Mouse (Mus musculus) lung, postnatal 4 days (tissue): ENCODE results near the gene Ltf.
A peak's percentile ranks its signal among the peaks of the same experiment; 100 is the strongest.

Experiments used
- DNase-seq, 2 experiments: peaks; one replicate each; pipeline ENCODE4 v3.0.0; 2021

The Ltf gene

DNA sequence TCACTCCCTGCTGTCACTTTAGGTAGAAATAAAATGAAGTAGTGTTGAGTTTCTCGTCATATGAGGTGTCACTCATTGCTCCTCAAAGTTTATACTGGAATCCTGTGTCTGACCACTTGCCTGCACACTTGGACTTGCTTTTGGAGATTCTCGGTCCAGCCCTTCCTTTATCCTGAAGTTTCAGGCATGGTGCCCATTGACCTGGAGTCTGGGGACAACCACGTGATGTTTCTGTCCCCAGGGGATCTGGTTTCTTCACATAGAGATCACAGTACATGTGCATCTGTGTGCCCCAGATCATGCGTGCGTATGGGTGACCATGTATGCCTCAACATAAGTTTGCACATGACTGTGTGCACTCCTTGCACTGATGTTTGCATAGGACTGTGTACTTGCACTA is 23.2 kb downstream of the Ltf start:
- no peak for DNase-seq

GRCm38 (mm10) chr9:111046222-111046621 is 27.2 kb downstream of the Ltf start:
- no peak for DNase-seq

DNA sequence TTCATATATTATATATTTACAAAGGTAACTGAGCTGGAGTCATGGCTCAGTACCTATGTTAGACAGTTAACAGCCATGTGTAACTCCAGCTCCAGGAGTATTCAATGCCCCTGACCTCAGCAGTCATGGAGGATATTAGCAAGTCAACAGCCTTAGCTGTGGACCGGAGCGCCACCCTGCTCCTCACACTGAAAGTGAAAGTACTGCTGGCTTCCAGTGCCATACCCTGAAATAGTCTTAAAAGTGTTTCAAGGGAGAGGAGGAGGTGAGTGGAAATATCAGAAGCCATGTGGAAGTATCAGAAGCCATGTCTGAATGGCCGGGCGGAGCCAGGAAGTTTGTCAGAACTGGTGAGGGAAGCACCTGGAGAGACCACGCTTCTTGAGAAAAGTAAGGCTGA is 28.2 kb downstream of the Ltf start:
- no peak for DNase-seq

- no peak for DNase-seq
These were observed 29.4 kb downstream of the Ltf start for GRCm38 (mm10) chr9:111048452-111048851.

DNA sequence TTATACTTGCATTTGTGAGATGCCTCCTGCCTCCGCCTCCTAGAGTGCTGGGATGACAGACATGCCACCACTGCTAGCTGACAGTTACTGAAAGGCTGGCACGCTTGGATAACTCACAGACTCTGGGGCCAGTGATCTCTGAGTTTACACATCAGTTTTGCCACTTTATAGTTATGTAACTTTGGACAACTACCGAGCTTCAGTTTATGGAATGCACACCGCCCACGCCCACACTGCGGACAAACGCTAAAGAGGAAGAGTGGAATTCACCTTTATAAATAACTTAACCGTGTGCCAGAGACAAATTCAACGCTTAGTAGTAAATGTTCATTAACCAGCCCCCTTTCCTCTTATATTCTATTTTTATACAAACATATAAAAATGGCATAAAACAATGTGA is 35.9 kb downstream of the Ltf start:
- DNase-seq: peak in 1 of 2 experiments; percentile 35

DNA sequence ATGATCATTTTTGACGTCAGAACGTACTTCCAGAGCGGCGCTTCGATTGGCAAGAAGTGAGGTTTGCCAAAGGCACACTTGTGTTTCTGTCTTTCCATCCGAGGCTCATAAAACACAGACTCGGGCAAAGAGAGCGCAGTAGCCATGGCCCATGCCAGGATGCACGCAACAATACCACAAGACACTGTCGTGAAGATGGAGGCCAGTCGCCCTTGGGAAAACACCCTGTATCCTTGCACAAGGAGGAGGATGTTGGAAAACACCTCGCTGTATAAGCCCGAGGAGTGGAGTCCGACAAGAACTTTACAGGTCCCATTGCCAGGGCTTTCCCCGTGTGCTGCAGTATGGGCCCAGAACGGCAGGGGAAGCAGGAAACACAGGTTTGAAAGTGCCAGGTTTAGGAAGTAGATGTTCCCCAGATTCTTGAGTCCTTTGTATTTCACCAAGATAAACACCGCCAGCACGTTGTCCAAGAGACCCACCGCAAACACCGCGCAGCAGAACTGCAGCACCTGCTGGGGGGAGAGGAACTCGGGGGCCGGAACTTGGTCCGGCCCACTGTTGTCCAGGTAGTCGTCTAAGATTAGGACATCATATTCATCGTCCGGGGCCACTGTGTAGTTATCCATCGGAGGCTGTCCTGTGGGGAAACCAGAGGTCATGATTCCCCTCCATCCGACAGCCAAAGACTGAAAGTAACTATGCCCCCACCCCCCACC is 36.9 kb downstream of the Ltf start:
- no peak for DNase-seq

DNA sequence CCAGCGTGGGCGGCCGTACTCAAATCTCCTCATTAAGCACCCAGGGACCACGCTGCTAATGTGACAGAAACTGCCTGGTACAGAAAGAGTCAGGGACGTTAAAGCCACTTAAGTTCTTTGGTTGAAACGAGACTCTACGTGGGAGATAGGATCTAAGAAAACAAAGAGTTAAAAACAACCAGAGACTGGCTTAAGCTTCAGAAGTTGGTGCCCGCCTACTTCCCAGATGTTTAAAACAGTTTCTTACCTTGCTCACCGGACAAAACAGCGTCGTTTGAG is 37.4 kb downstream of the Ltf start:
- no peak for DNase-seq

- peak; percentile 68 to 73 for DNase-seq
These were observed 37.9 kb downstream of the Ltf start, which contains the start of gene Ccrl2 for GRCm38 (mm10) chr9:111056798-111057543. Gene Ccrl2, minus strand, starts transcription at chr9:111057519.

DNA sequence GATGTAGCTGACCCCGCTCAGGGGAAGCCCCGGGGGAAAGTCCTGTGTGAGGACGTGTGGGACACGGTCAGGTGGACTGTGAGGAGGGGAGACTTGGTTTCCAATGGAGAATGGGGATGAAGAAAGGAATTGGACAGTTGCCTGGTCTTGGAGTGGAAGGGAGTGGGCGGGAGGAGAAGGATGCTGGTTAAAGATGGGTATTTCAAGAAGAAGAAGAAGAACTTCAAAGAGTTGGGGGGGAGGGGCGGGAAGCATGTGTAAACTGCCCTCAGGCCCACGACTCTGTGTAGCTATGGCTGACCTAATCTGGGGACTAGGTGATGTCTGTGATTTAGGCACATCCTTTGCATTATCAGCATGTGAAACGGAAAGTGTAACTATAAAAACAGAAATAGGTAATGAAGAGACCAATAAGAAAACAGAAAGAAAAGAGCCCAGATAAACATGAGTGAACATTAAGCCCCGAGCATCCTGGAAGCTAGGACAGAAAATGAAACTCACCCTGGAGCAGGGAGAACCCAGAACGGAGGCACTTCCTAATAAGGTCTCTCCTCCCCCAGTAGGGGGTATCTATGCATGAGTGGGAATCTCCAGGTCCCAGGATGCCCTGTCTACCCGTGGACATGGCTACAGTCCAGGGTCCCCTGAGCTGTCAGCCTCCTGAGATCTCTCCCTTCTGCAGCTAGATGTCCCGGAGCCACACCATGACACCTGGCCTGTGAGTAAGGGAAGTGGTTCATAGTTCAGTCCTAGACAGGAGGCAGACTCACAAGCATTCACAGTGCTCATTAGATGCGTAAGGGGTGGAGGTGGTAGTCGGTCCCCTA is 38.7 kb downstream of the Ltf start:
- DNase-seq: no peak

DNA sequence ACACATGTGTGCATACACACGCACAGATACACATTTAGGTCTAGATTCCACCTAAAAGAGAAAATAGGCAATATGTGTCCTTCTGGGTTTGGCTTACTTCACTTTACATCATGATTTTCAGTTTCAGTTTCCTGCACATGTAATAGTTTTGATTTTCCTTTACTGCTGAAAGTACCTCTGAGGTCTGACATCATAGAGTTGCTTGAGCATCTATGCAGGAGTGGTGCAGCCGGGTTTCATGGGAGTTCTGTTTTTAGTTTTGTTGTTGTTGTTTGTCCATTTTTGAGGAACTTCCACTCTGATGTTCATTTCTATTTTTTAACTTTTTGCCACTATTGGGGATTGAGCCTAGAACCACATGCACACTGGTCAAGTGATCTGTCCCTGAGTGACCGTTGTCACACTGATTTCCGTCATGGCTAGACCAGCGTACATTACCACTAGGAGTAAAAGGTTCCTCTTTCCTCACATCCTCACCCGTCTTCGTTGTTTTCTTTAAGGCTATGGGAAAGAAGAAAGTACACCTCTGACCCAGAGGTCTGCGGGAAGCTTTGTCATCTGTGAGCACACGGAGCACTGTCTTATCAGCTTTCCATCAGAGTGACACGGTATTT is 40.0 kb downstream of the Ltf start:
- no peak for DNase-seq

- DNase-seq: no peak
These were observed 43.8 kb downstream of the Ltf start for GRCm38 (mm10) chr9:111062840-111063239.

GRCm38 (mm10) chr9:111067052-111067451 is 48.0 kb downstream of the Ltf start:
- DNase-seq: no peak

GRCm38 (mm10) chr9:111070546-111070961 is 51.5 kb downstream of the Ltf start:
- DNase-seq: peak; percentile 54 to 76

- peak; percentile 48 to 72 for DNase-seq
These were observed 53.1 kb downstream of the Ltf start for GRCm38 (mm10) chr9:111072175-111072574.

- DNase-seq: no peak
These were observed 53.9 kb downstream of the Ltf start for GRCm38 (mm10) chr9:111072971-111073370.

DNA sequence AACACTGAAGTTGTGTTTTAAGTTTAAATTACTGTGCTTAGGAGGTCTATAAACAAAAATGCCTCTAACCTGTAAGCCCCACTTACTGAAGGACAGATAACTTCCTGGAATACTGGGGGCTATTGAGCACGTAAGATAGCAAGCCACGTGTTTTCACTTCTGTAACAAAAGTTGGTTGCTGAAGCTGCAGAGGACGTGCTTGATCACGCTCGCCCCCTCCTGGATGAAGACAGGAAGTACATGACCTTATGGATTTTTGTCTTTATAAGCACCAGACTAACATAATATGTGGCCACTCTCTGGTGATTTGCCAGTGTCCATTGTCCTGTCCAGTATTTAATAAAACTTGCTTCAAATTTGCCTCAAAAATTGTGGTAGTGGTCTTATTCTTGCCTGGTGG is 58.7 kb downstream of the Ltf start:
- no peak for DNase-seq

DNA sequence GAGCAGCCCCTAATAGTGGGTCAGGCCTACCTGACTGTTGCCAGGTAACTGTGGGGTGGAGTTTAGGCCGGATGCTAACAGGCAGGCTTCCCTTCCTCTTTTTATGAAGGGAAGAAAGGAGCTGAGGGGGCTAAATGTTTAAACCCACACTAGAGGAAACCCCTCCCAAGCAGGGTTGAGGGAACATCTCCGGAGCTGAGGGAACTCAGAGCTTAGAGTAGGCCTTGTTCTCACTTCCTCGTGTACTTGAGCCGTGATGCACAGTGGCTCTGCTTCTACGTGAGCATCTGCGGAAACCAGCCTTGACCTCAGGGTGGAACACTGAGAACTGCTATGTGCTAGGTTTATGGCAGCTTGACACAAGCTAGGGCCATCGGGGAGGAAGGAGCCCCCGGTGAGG is 61.7 kb downstream of the Ltf start:
- no peak for DNase-seq

GRCm38 (mm10) chr9:111081765-111082164 is 62.7 kb downstream of the Ltf start:
- no peak for DNase-seq

DNA sequence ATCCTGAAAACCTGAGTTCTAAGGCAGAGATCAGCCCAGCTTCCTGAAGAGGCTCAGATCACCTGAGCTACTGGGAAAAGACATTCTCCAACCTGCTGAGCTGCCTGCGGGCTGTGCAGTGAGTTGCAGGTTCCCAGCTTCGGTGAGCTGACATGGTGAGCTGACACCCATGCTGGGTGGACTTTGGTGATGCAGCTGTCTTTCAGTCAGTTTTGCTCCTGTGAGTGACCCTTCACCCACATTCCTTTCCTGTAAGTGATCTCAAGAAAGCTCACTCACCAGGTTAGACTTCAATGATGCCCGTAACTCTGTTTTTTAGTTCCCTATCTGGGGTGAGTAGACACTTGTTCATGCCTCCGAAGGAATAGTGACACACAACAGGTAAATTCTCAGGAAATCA is 66.3 kb downstream of the Ltf start:
- DNase-seq: no peak

- DNase-seq: no peak
These were observed 67.1 kb downstream of the Ltf start for GRCm38 (mm10) chr9:111086137-111086536.

DNA sequence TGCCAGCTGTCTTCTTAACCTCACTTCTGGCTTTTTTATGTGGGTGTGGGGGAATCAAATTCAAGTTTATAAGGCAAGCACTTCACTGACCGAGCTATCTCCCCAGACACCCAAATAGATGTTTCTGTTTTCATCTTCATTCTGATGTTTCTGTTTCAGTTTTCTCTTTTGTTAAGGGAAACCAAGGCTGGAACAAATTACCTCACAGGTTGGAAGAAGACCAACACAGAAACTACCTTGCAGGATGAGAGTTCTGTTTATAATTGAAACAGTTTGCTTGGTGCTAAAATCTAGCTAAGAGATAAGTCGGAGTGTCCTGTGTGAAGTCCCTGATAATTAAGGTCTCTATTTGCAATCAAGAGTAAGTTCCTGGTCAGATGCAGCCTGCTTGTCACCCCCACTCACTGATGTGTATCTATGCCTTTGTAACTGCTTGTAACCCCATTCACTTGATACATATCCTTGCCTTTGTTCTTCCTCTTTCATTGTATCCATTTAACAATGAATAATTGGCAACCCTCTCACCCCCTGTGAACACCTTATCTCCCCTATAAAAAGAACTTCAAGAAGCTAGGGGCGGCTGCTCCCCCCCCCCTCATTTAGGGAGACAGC is 68.0 kb downstream of the Ltf start:
- no peak for DNase-seq

GRCm38 (mm10) chr9:111087960-111088359 is 68.9 kb downstream of the Ltf start:
- no peak for DNase-seq

- DNase-seq: no peak
These were observed 69.8 kb downstream of the Ltf start for GRCm38 (mm10) chr9:111088886-111089285.
